Mouse (Mus musculus) intestine, embryonic 14.5 days (tissue): ENCODE results near the gene Nlgn1. TPM values are rescaled to one million over a fixed set of nuclear protein-coding genes. Genes with fewer than 3 reads are reported as not detected.
A peak's percentile ranks its signal among the peaks of the same experiment; 100 is the strongest.

Experiments
- ATAC-seq: fragments of 200-750 bp; cut with Nextera tagmentation; replicated peaks from 2 replicates; pipeline ENCODE4 v1.8.0; 2017; ENCODE audit warnings: low read depth, moderate number of reproducible peaks, moderate TSS enrichment, moderate library complexity; ENCODE audit not compliant: low FRiP score, low TSS enrichment
- DNase-seq: peaks from one replicate; pipeline ENCODE4 v3.0.0-alpha.2; 2018; ENCODE audit warnings: low spot score
- H3K27ac ChIP-seq: fragments of 300-500 bp; sonication (generic); 2 replicates; pipeline ENCODE4 v1.5.1; 2014; ENCODE audit warnings: low read depth, mild to moderate bottlenecking, control low read depth
- H3K27me3 ChIP-seq: fragments of 300-500 bp; sonication (generic); replicated peaks from 2 replicates; pipeline ENCODE4 v1.6.1; 2014; ENCODE audit warnings: low read length, control low read depth; ENCODE audit not compliant: control insufficient read depth, insufficient read depth
- H3K36me3 ChIP-seq: fragments of 300-500 bp; sonication (generic); 2 replicates; pipeline ENCODE4 v1.6.1; 2014; ENCODE audit warnings: low read length, control low read depth; ENCODE audit not compliant: control insufficient read depth, insufficient read depth
- H3K4me1 ChIP-seq: fragments of 300-500 bp; sonication (generic); replicated peaks from 2 replicates; pipeline ENCODE4 v1.6.1; 2014; ENCODE audit warnings: low read length, control low read depth, mixed read lengths; ENCODE audit not compliant: control insufficient read depth, insufficient read depth
- H3K4me2 ChIP-seq: fragments of 300-500 bp; sonication (generic); 2 replicates; pipeline ENCODE4 v1.6.1; 2014; ENCODE audit warnings: low read length
- H3K4me3 ChIP-seq: fragments of 300-500 bp; sonication (generic); 2 replicates; pipeline ENCODE4 v1.5.1; 2014; ENCODE audit warnings: low read depth, low read length, control low read depth, mixed read lengths
- H3K9ac ChIP-seq: fragments of 300-500 bp; sonication (generic); 2 replicates; pipeline ENCODE4 v1.6.1; 2014; ENCODE audit warnings: mild to moderate bottlenecking, low read length
- H3K9me3 ChIP-seq: fragments of 300-500 bp; sonication (generic); 2 replicates; pipeline ENCODE4 v1.6.1; 2016; ENCODE audit warnings: low read length, control low read depth; ENCODE audit not compliant: control insufficient read depth
- WGBS: fragments of 180-500 bp; shearing (Covaris S2); extraction: QIAGEN DNeasy Blood & Tissue Kit; methylation state at CpG from one replicate; pipeline ENCODE4 v1.1.7; 2014; 5-methylcytosine and 5-hydroxymethylcytosine counted together
- polyA plus RNA-seq: library from polyadenylated mRNA; unstranded; fragments of >200 nt; fragmentation: Nextera tagmentation; extraction: Ambion mirVana; gene quantifications from 2 replicates; pipeline ENCODE4 v1.2.1, GENCODE M21; 2014

Nlgn1 gene
- polyA plus RNA-seq, 1 experiment from 2014 or later: 2.7 TPM

GRCm38 (mm10) chr3:26173613-26174012 is 158.6 kb downstream of the Nlgn1 start:
- Histone ChIP-seq H3K4me1 (no peaks in the 10 kb centered on the region), H3K27ac (no peak overlapping the region), H3K27me3 (no peaks in the 10 kb centered on the region), H3K4me3 (no peak overlapping the region), H3K4me2 (no peak overlapping the region), H3K9me3 (no peaks in the 10 kb centered on the region), H3K36me3 (no peaks in the 10 kb centered on the region), H3K9ac (no peak overlapping the region)
- DNase-seq (no peak), ATAC-seq (no peak)
- 73% methylated on average over 3 of the region's 3 CpGs for WGBS

- Histone ChIP-seq H3K4me2 (no peak overlapping the region), H3K9ac (no peak overlapping the region), H3K4me1 (no peaks in the 10 kb centered on the region), H3K9me3 (no peaks in the 10 kb centered on the region), H3K27ac (no peak overlapping the region), H3K4me3 (no peak overlapping the region), H3K27me3 (no peaks in the 10 kb centered on the region), H3K36me3 (no peaks in the 10 kb centered on the region)
- ATAC-seq (no peak), DNase-seq (no peak)
- 63% methylated on average over 8 of the region's 8 CpGs for WGBS
Observed at GRCm38 (mm10) chr3:26166711-26167110, 165.5 kb downstream of the Nlgn1 start.

DNA sequence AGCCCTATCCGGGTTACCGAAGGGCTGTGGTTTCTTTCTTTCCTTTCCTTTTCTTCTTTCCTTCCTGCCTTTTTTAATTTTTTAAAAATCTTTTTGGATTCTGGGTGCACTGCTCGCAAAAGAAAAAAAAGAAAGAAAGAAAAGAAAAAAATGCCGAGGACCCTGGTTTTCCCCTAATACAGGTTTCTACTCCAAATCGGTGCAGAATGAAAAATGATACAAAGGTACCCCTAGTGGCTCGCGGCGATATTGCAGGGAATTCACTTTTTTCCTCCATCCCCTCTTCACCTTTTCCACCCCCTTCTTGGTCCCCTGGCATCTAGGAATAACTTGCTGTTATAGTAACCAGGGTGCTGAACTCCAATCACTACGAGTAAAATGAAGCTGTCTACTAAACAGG is 178.5 kb downstream of the Nlgn1 start:
- DNase-seq: peak; percentile 78
- H3K27ac ChIP-seq: no peak overlapping the region
- peak overlapping the region; percentile 91 for H3K4me2 ChIP-seq
- WGBS: under 1% methylated on average over 9 of the region's 9 CpGs
- H3K9me3 ChIP-seq: no peaks in the 10 kb centered on the region
- peak overlapping the region; percentile 54 for H3K4me3 ChIP-seq
- 0 out of 2 replicates have a peak, but pooled peaks cover 4% of the 10 kb centered on the region for H3K4me1 ChIP-seq
- no peak for ATAC-seq
- no peaks in the 10 kb centered on the region for H3K36me3 ChIP-seq
- H3K9ac ChIP-seq: peak overlapping the region; percentile 40
- 0 out of 2 replicates have a peak, but pooled peaks cover 9% of the 10 kb centered on the region for H3K27me3 ChIP-seq

- Histone ChIP-seq H3K4me1 (0 out of 2 replicates have a peak, but pooled peaks cover 4% of the 10 kb centered on the region), H3K4me2 (peak overlapping the region; percentile 91), H3K36me3 (no peaks in the 10 kb centered on the region), H3K4me3 (peak overlapping the region; percentile 54), H3K9ac (peak overlapping the region; percentile 40), H3K27ac (no peak overlapping the region), H3K27me3 (0 out of 2 replicates have a peak, but pooled peaks cover 9% of the 10 kb centered on the region), H3K9me3 (no peaks in the 10 kb centered on the region)
- WGBS: under 1% methylated on average over 31 of the region's 31 CpGs
- peak; percentile 70 for DNase-seq
- no peak for ATAC-seq
Observed at GRCm38 (mm10) chr3:26153036-26153741, 179.1 kb downstream of the Nlgn1 start.

- peak overlapping the region; percentile 40 for H3K9ac ChIP-seq
- DNase-seq (peak; percentile 62), ATAC-seq (no peak)
- WGBS: 2% methylated on average over 10 of the region's 10 CpGs
- H3K27me3 ChIP-seq: 0 out of 2 replicates have a peak, but pooled peaks cover 9% of the 10 kb centered on the region
- peak overlapping the region; percentile 91 for H3K4me2 ChIP-seq
- no peaks in the 10 kb centered on the region for H3K9me3 ChIP-seq
- H3K4me3 ChIP-seq: peak overlapping the region; percentile 54
- H3K36me3 ChIP-seq: no peaks in the 10 kb centered on the region
- no peak overlapping the region for H3K27ac ChIP-seq
- 0 out of 2 replicates have a peak, but pooled peaks cover 4% of the 10 kb centered on the region for H3K4me1 ChIP-seq
Observed at GRCm38 (mm10) chr3:26152510-26153035, 179.7 kb downstream of the Nlgn1 start.

DNA sequence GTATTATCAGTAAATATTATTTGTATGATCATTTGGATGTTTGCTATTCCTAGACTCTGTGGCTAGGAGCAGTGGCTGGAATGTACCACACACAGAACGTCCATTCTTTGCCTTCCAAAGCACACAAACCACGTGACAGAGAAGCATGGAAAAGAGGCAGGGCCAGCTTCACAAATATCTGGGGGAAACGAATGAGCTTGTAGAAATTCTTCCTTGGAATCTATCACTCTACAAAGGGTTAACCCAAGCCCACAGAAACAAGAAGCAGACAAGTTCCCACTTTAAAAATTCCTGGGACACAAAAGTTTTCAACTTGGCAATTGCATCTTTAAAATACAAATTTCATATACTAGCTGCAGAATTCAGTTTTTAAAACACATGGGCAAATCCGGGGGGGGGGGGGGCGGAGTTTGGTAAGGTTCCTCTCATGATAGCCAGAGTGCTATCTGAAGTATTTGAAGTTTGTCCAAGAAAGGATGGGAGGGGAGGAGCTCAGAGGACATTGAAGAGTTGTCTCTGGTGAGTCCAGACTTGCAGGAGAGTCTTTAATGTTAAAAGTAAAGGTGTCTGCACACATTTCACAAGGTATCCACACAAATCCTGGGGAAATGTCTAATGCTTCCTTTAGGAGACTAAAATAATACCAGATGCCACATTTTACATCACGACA is 180.8 kb downstream of the Nlgn1 start:
- Histone ChIP-seq H3K4me2 (no peak overlapping the region), H3K36me3 (no peaks in the 10 kb centered on the region), H3K4me1 (0 out of 2 replicates have a peak, but pooled peaks cover 4% of the 10 kb centered on the region), H3K27ac (no peak overlapping the region), H3K9me3 (no peaks in the 10 kb centered on the region), H3K9ac (no peak overlapping the region), H3K27me3 (0 out of 2 replicates have a peak, but pooled peaks cover 9% of the 10 kb centered on the region), H3K4me3 (no peak overlapping the region)
- no peak for DNase-seq
- 37% methylated on average over 6 of the region's 6 CpGs for WGBS
- no peak for ATAC-seq

GRCm38 (mm10) chr3:26146174-26146573 is 186.1 kb downstream of the Nlgn1 start:
- Histone ChIP-seq H3K4me3 (no peak overlapping the region), H3K4me2 (no peak overlapping the region), H3K4me1 (no peaks in the 10 kb centered on the region), H3K27me3 (no peaks in the 10 kb centered on the region), H3K9me3 (no peaks in the 10 kb centered on the region), H3K27ac (no peak overlapping the region), H3K9ac (no peak overlapping the region), H3K36me3 (no peaks in the 10 kb centered on the region)
- 77% methylated on average over 3 of the region's 3 CpGs for WGBS
- ATAC-seq (no peak), DNase-seq (no peak)

- no peaks in the 10 kb centered on the region for H3K36me3 ChIP-seq
- no peak for DNase-seq
- no peak overlapping the region for H3K4me3 ChIP-seq
- H3K9ac ChIP-seq: no peak overlapping the region
- H3K4me1 ChIP-seq: no peaks in the 10 kb centered on the region
- no peaks in the 10 kb centered on the region for H3K9me3 ChIP-seq
- no peak for ATAC-seq
- H3K4me2 ChIP-seq: no peak overlapping the region
- no peaks in the 10 kb centered on the region for H3K27me3 ChIP-seq
- 75% methylated on average over 5 of the region's 5 CpGs for WGBS
- H3K27ac ChIP-seq: no peak overlapping the region
Observed at GRCm38 (mm10) chr3:26145441-26145840, 186.8 kb downstream of the Nlgn1 start.
